Mouse (Mus musculus): Measurements from ENCODE around the gene Cntn1.

- no peak for TF ChIP-seq CTCF (IDR thresholded peaks at IDR 0.05; ENCODE audit: extremely low read depth, insufficient read length, insufficient replicate concordance, low read depth, low read length)
- no peak for TF ChIP-seq POLR2A (IDR thresholded peaks at IDR 0.05; ENCODE audit: low read depth, low read length)
Measured at GRCm38 (mm10) chr15:92209778-92210177, 158.8 kb downstream of the Cntn1 start.

All from small intestine, adult 2 months (tissue).